Mouse (Mus musculus) left cerebral cortex, postnatal 10 days (tissue): Measurements from ENCODE around the gene Kdm4b. TPM values are rescaled to one million over a fixed set of nuclear protein-coding genes. Genes with fewer than 3 reads are reported as not detected.
A peak's percentile ranks its signal among the peaks of the same experiment; 100 is the strongest.

Experiments
- DNase-seq, 2 experiments: peaks; one replicate each; pipeline ENCODE4 v3.0.0; 2021 to 2022; ENCODE audit warnings: low spot score in 2 of 2, mixed read lengths in 1 of 2; ENCODE audit errors: extremely low spot score in 1 of 2
- intact Hi-C: fragments of 180-260 bp; cut with DNase I; formaldehyde crosslinking; loops from one replicate; pipeline ENCODE4 v1.15.1; 2025
- total RNA-seq, 2 experiments: library from RNA; stranded (reverse); gene quantifications; 2 replicates each; pipeline ENCODE4 v1.2.3; 2021

The Kdm4b gene
- total RNA-seq, 2 experiments from 2014 or later = 82.9 to 83.5 TPM

- intact Hi-C loops = no loop called here
- DNase-seq = no peak
Observed at GRCm38 (mm10) chr17:56408965-56409625, 83.2 kb downstream of the Kdm4b start.

- no peak for DNase-seq
- intact Hi-C loops = no loop called here
Observed at GRCm38 (mm10) chr17:56409759-56410158, 83.9 kb downstream of the Kdm4b start.

GRCm38 (mm10) chr17:56411437-56411836 lies 85.6 kb downstream of the Kdm4b start:
- DNase-seq = no peak
- intact Hi-C loops = no loop called here

GRCm38 (mm10) chr17:56413113-56413512 lies 87.3 kb downstream of the Kdm4b start:
- no peak for DNase-seq
- intact Hi-C loops = no loop called here

GRCm38 (mm10) chr17:56414785-56415184 lies 88.9 kb downstream of the Kdm4b start:
- intact Hi-C loops = no loop called here
- DNase-seq = no peak

GRCm38 (mm10) chr17:56418304-56418703 lies 92.4 kb downstream of the Kdm4b start:
- DNase-seq = peak in 1 of 2 experiments; percentile 59
- intact Hi-C loops = no loop called here

- intact Hi-C loops = no loop called here
Observed at GRCm38 (mm10) chr17:56420022-56420421, 94.2 kb downstream of the Kdm4b start.

GRCm38 (mm10) chr17:56424726-56425583 lies 99.1 kb downstream of the Kdm4b start:
- no peak for DNase-seq
- intact Hi-C loops = loop anchor here (5.0 kb wide), 1 partner anchor 127 kb away; the partner anchor contains the start of gene Gm20219

More at GRCm38 (mm10) chr17:56420022-56420421, 94.2 kb downstream of the Kdm4b start:
- DNase-seq = no peak

GRCm38 (mm10) chr17:56425584-56425914 lies 99.7 kb downstream of the Kdm4b start:
- peak; percentile 49 to 87 for DNase-seq
- intact Hi-C loops = loop anchor here (5.0 kb wide), 1 partner anchor 127 kb away; the partner anchor contains the start of gene Gm20219

GRCm38 (mm10) chr17:56425941-56426340 lies 100.1 kb downstream of the Kdm4b start:
- no peak for DNase-seq

GRCm38 (mm10) chr17:56427857-56428256 lies 102.0 kb downstream of the Kdm4b start:
- intact Hi-C loops = loop anchor here (5.0 kb wide), 1 partner anchor 124 kb away; the partner anchor contains the start of gene Gm20219
- no peak for DNase-seq

More at GRCm38 (mm10) chr17:56425941-56426340, 100.1 kb downstream of the Kdm4b start:
- intact Hi-C loops = loop anchor here (5.0 kb wide), 1 partner anchor 126 kb away; the partner anchor contains the start of gene Gm20219

- intact Hi-C loops = no loop called here
Observed at GRCm38 (mm10) chr17:56431582-56431981, 105.7 kb downstream of the Kdm4b start.

GRCm38 (mm10) chr17:56439731-56440460 lies 114.0 kb downstream of the Kdm4b start:
- intact Hi-C loops = no loop called here
- DNase-seq = no peak

More at GRCm38 (mm10) chr17:56431582-56431981, 105.7 kb downstream of the Kdm4b start:
- DNase-seq = no peak

- no peak for DNase-seq
- intact Hi-C loops = no loop called here
Observed at GRCm38 (mm10) chr17:56442316-56442715, 116.5 kb downstream of the Kdm4b start.

GRCm38 (mm10) chr17:56443341-56443795 lies 117.5 kb downstream of the Kdm4b start:
- intact Hi-C loops = no loop called here
- no peak for DNase-seq

GRCm38 (mm10) chr17:56444771-56445170 lies 118.9 kb downstream of the Kdm4b start:
- DNase-seq = no peak
- intact Hi-C loops = no loop called here

GRCm38 (mm10) chr17:56445397-56445796 lies 119.5 kb downstream of the Kdm4b start:
- intact Hi-C loops = no loop called here
- no peak for DNase-seq

GRCm38 (mm10) chr17:56447716-56448115 lies 121.9 kb downstream of the Kdm4b start:
- intact Hi-C loops = no loop called here
- DNase-seq = no peak
